Comparison of ENCODE assay signal across 8 mouse cellular contexts in genomic region chr7:45367020-45367880, GRCm38 (mm10). TPM values are rescaled to one million over a fixed set of nuclear protein-coding genes. Genes with fewer than 3 reads are reported as not detected.
DNase-seq lines count a peak whose midpoint lies in the region; ATAC-seq and TF ChIP-seq lines count a peak whose summit lies in the region.

No protein-coding gene starts in this region.

- no peaks in the 10 kb centered on the region for H3K27me3 ChIP-seq in ES-Bruce4 (ENCODE audit: control insufficient read depth, insufficient read depth, low read length, poor library complexity, severe bottlenecking)
- H3K27me3 ChIP-seq in forebrain, embryonic 14.5 days (replicated peaks; ENCODE audit: control insufficient read depth, insufficient read depth, low read length), result peaks cover 6% of the 10 kb centered on the region; the same call in 1 of the 2 replicates
- peaks cover 11% of the 10 kb centered on the region; the same call in 1 of the 2 replicates for H3K27me3 ChIP-seq in neural tube, embryonic 15.5 days (replicated peaks)

- TF ChIP-seq CTCF in ES-Bruce4 (IDR thresholded peaks at IDR 0.05; ENCODE audit: low read depth, low read length), result peak; percentile 49

- peak; percentile 97 for DNase-seq in forebrain, embryonic 14.5 days (ENCODE audit: low spot score)
- DNase-seq in heart, postnatal 14 days, result peak; percentile 98 to 99
- peak; percentile 99 for DNase-seq in layer of hippocampus, adult 11-12 months (ENCODE audit: low spot score)
- DNase-seq in lung, adult 18-20 months, result peak; percentile 96 to 97
- DNase-seq in testis, postnatal 14 days (ENCODE audit: low spot score), result peak; percentile 94

- no peak overlapping the region for H3K27ac ChIP-seq in ES-Bruce4 (ENCODE audit: insufficient read depth, low read length)
- H3K27ac ChIP-seq in forebrain, embryonic 14.5 days (ENCODE audit: low read depth, low read length), result peak overlapping the region; percentile 72
- H3K27ac ChIP-seq in neural tube, embryonic 15.5 days (replicated peaks), result peak overlapping the region; percentile 90

- under 1% methylated on average over 67 of the region's 70 CpGs for WGBS in forebrain, embryonic 14.5 days
- WGBS in neural tube, embryonic 15.5 days, result under 1% methylated on average over 70 of the region's 70 CpGs

- no peaks in the 10 kb centered on the region for H3K4me1 ChIP-seq in ES-Bruce4 (ENCODE audit: control insufficient read depth, insufficient read depth, low read length)
- H3K4me1 ChIP-seq in forebrain, embryonic 14.5 days (ENCODE audit: control insufficient read depth, insufficient read depth, low read length), result peaks cover 28% of the 10 kb centered on the region
- H3K4me1 ChIP-seq in neural tube, embryonic 15.5 days, result peaks cover 65% of the 10 kb centered on the region

- peak overlapping the region; percentile 76 for H3K9ac ChIP-seq in ES-Bruce4 (ENCODE audit: low read depth, poor library complexity, severe bottlenecking)
- H3K9ac ChIP-seq in forebrain, embryonic 14.5 days (ENCODE audit: low read length), result peak overlapping the region; percentile 83
- peak overlapping the region; percentile 90 for H3K9ac ChIP-seq in neural tube, embryonic 15.5 days (replicated peaks)

- H3K4me3 ChIP-seq in ES-Bruce4 (ENCODE audit: low read depth, low read length), result peak overlapping the region; percentile 82
- peak overlapping the region; percentile 83 for H3K4me3 ChIP-seq in forebrain, embryonic 14.5 days (ENCODE audit: low read depth, low read length)
- H3K4me3 ChIP-seq in neural tube, embryonic 15.5 days (replicated peaks), result peak overlapping the region; percentile 79

- peak; percentile 44; the same call in 1 of the 2 replicates for TF ChIP-seq EP300 in ES-Bruce4 (IDR thresholded peaks at IDR 0.05; ENCODE audit: insufficient read depth, low read depth, low read length)

- peak; percentile 33 for TF ChIP-seq POLR2A in ES-Bruce4 (IDR thresholded peaks at IDR 0.05; ENCODE audit: insufficient read depth, low read length)

- intact Hi-C loops in heart, postnatal 14 days (cut with DNase I), result no loop called here

- H3K4me2 ChIP-seq in forebrain, embryonic 14.5 days (ENCODE audit: low read length), result peak overlapping the region; percentile 89
- H3K4me2 ChIP-seq in neural tube, embryonic 15.5 days, result peak overlapping the region; percentile 71

- no peaks in the 10 kb centered on the region for H3K36me3 ChIP-seq in ES-Bruce4 (ENCODE audit: control insufficient read depth, insufficient read depth, low read length, poor library complexity, severe bottlenecking)
- peaks cover 7% of the 10 kb centered on the region for H3K36me3 ChIP-seq in forebrain, embryonic 14.5 days (ENCODE audit: control insufficient read depth, insufficient read depth, low read length)
- H3K36me3 ChIP-seq in neural tube, embryonic 15.5 days, result peaks cover 2% of the 10 kb centered on the region; the same call in 1 of the 2 replicates

- no peaks in the 10 kb centered on the region for H3K9me3 ChIP-seq in ES-Bruce4 (replicated peaks; ENCODE audit: control insufficient read depth, insufficient read depth, low read length, poor library complexity, severe bottlenecking)
- H3K9me3 ChIP-seq in forebrain, embryonic 14.5 days (replicated peaks; ENCODE audit: control insufficient read depth, low read length), result no peaks in the 10 kb centered on the region
- H3K9me3 ChIP-seq in neural tube, embryonic 15.5 days (replicated peaks), result no peaks in the 10 kb centered on the region

- ATAC-seq in cerebellum, adult (ENCODE audit: insufficient number of reproducible peaks, low FRiP score, low TSS enrichment), result peak; percentile 77
- ATAC-seq in forebrain, embryonic 14.5 days, result peak; percentile 89
- peak; percentile 88 for ATAC-seq in neural tube, embryonic 15.5 days (ENCODE audit: low FRiP score)

RNA-seq across cellular contexts. Expression of gene Ppfia3, which starts 0.4 kb away (rescaled TPM):
- 7.2 and 9.3 TPM in 2 replicates for polyA plus RNA-seq in ES-Bruce4 (2011; ENCODE audit: insufficient read depth, insufficient read length, low read depth, missing spikeins)
- 10.7 and 17.3 TPM in 2 replicates for polyA plus RNA-seq in forebrain, embryonic 14.5 days (2014; fragmentation: Nextera tagmentation; extraction: Ambion mirVana)
- under 1 TPM; 0.22 to 0.29 TPM for total RNA-seq in heart, postnatal 14 days (2021)
- polyA plus RNA-seq in neural tube, embryonic 15.5 days (2015; fragmentation: Nextera tagmentation; extraction: Ambion mirVana), result 27.3 and 29.5 TPM in 2 replicates

RNA-seq across cellular contexts. Expression of gene Lin7b, which starts 3.1 kb away (rescaled TPM):
- 0.88 TPM in 1 of 2 replicates, not detected in the other for polyA plus RNA-seq in ES-Bruce4 (2011; ENCODE audit: insufficient read depth, insufficient read length, low read depth, missing spikeins)
- 6.2 and 11.0 TPM in 2 replicates for polyA plus RNA-seq in forebrain, embryonic 14.5 days (2014; fragmentation: Nextera tagmentation; extraction: Ambion mirVana)
- under 1 TPM; 0.90 to 0.96 TPM for total RNA-seq in heart, postnatal 14 days (2021)
- 48.2 and 58.3 TPM in 2 replicates for polyA plus RNA-seq in neural tube, embryonic 15.5 days (2015; fragmentation: Nextera tagmentation; extraction: Ambion mirVana)

RNA-seq across cellular contexts. Expression of gene Snrnp70, which starts 28.3 kb away (rescaled TPM):
- 686 and 799 TPM in 2 replicates for polyA plus RNA-seq in ES-Bruce4 (2011; ENCODE audit: insufficient read depth, insufficient read length, low read depth, missing spikeins)
- polyA plus RNA-seq in forebrain, embryonic 14.5 days (2014; fragmentation: Nextera tagmentation; extraction: Ambion mirVana), result 95.7 and 99.4 TPM in 2 replicates
- total RNA-seq in heart, postnatal 14 days (2021), result 100 to 1,000 TPM; 126 to 138 TPM
- 166 and 190 TPM in 2 replicates for polyA plus RNA-seq in neural tube, embryonic 15.5 days (2015; fragmentation: Nextera tagmentation; extraction: Ambion mirVana)

RNA-seq across cellular contexts. Expression of gene Hrc, which starts 32.2 kb away (rescaled TPM):
- 5.2 and 6.9 TPM in 2 replicates for polyA plus RNA-seq in ES-Bruce4 (2011; ENCODE audit: insufficient read depth, insufficient read length, low read depth, missing spikeins)
- 0.06 TPM in 1 of 2 replicates, not detected in the other for polyA plus RNA-seq in forebrain, embryonic 14.5 days (2014; fragmentation: Nextera tagmentation; extraction: Ambion mirVana)
- total RNA-seq in heart, postnatal 14 days (2021), result 100 to 1,000 TPM; 516 to 539 TPM
- 0.75 and 0.79 TPM in 2 replicates for polyA plus RNA-seq in neural tube, embryonic 15.5 days (2015; fragmentation: Nextera tagmentation; extraction: Ambion mirVana)

RNA-seq across cellular contexts. Expression of gene Trpm4, which starts 33.7 kb away (rescaled TPM):
- polyA plus RNA-seq in ES-Bruce4 (2011; ENCODE audit: insufficient read depth, insufficient read length, low read depth, missing spikeins), result 18.9 and 19.8 TPM in 2 replicates
- polyA plus RNA-seq in forebrain, embryonic 14.5 days (2014; fragmentation: Nextera tagmentation; extraction: Ambion mirVana), result 6.5 and 9.8 TPM in 2 replicates
- total RNA-seq in heart, postnatal 14 days (2021), result 10 to 100 TPM; 20.8 to 22.3 TPM
- polyA plus RNA-seq in neural tube, embryonic 15.5 days (2015; fragmentation: Nextera tagmentation; extraction: Ambion mirVana), result 9.4 and 12.0 TPM in 2 replicates
